12 mouse cellular contexts compared by ENCODE assay signal in the genomic region with DNA sequence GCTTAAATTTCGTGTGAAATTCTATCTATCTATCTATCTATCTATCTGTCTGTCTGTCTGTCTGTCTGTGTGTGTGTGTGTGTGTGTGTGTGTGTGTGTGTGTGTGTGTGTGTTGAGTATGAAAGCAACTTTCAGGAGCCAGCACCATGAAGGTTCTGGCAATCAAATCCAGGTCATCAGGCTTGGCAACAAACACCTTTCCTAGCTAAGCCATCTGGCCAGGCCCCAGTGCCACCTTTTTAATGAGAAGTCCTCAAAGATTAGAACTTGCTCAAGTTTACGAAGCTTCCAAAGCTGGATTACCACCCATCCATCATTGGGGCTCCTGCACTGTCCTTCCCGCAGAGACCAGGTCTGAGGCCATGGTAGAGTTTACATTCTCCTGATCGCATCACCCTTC.
"Had no signal": no experiment of that assay in that cellular context is flagged by ENCODE, and none has a peak within 500 bp of the region (broad histone marks: within the 10 kb centered on the region; RNA-seq: fewer than 3 reads in every experiment).

No protein-coding gene starts in this region.

- H3K4me1 ChIP-seq: limb, embryonic 15.5 days had no signal

- H3K4me3 ChIP-seq: limb, embryonic 15.5 days; midbrain, embryonic 12.5 days had no signal

- H3K27me3 ChIP-seq: limb, embryonic 15.5 days had no signal

- H3K27ac ChIP-seq: kidney, postnatal 0 days; limb, embryonic 15.5 days; liver, embryonic 14.5 days; midbrain, embryonic 12.5 days; stomach, postnatal 0 days had no signal

- ATAC-seq: midbrain, embryonic 16.5 days had no signal

- DNase-seq: kidney, postnatal 36 days; layer of hippocampus, adult 9-11 months; layer of hippocampus, postnatal 36 days; lung, adult 18-20 months; right cerebral cortex, postnatal 25 days; thymus, postnatal 4 days had no signal
